Mouse (Mus musculus): Measurements from ENCODE around the gene Rabepk.

DNA sequence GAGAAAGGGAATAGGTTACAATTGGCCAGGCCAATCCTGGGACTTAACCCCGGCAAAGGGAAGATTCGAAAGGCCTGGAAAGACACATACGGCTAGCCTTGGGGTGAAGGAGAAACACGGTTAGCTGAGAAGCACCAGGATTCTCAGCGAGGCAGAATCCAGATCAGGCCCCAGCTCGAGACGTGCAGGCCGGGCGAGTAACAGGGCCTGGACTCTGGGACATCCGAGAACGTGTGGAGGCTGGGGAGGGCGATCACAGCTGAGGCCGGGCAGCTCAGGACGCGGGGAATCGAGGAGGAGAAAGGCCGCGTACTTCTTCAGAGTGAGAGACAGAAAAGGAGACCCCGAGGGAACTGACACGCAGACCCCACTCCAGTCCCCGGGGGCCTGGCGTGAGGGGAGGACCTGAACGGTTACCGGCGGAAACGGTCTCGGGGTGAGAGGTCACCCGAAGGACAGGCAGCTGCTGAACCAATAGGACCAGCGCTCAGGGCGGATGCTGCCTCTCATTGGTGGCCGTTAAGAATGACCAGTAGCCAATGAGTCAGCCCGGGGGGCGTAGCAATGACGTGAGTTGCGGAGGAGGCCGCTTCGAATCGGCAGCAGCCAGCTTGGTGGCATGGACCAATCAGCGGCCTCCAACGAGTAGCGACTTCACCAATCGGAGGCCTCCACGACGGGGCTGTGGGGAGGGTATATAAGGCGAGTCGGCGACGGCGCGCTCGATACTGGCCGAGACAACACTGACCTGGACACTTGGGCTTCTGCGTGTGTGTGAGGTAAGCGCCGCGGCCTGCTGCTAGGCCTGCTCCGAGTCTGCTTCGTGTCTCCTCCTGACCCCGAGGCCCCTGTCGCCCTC is 28.1 kb downstream of the Rabepk start, which contains the start of gene Hspa5:
- TF ChIP-seq POLR2A (IDR thresholded peaks at IDR 0.05; ENCODE audit: borderline replicate concordance, extremely low read depth, insufficient read depth, insufficient read length, poor library complexity, severe bottlenecking) (peak; percentile 98; the same call in 1 of the 2 replicates), CTCF (IDR thresholded peaks at IDR 0.05; ENCODE audit: borderline replicate concordance, extremely low read depth, insufficient read depth, insufficient read length) (no peak)
